Mouse (Mus musculus): Measurements from ENCODE around the gene Gapdh. TPM values are rescaled to one million over a fixed set of nuclear protein-coding genes. Genes with fewer than 3 reads are reported as not detected.

Gapdh gene
- polyA plus RNA-seq, 1 experiment from 2014 or later = 1,605 TPM

DNA sequence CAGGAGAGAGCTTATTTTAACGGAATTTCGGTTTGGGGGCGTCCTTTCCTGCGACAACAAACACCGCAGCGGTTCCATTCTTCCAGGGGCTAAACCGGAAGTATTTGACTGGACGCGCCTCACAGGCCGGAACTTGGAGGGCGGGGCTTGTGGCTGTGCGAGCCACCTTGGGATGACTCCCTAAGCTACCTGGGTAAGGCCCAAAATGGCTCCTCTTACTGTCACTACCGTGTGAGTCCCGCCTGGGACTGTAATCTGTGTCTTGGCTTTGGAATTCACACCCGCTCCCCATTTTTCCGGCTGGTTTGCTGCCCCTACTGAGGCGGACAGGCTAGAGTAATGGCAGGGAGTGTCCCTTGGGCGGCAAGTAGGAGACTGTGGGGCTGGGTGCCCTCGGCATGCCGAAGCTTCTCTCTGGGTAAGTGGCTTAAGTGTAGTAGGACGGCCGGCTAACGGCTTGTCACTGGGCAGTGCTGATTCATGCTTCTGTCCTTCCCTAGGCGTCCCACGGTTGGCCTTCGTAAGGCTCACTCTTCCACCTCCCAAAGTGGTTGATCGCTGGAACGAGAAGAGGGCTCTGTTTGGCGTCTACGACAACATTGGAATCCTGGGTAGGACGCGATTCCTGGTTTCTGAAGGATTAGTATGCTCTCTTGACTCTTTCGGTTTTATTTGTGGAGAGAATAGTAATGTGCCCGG lies 25.9 kb upstream of the Gapdh start:
- H3K27me3 ChIP-seq (replicated peaks) = no peaks in the 10 kb centered on the region
- peak overlapping the region; percentile 67 for H3K4me3 ChIP-seq

DNA sequence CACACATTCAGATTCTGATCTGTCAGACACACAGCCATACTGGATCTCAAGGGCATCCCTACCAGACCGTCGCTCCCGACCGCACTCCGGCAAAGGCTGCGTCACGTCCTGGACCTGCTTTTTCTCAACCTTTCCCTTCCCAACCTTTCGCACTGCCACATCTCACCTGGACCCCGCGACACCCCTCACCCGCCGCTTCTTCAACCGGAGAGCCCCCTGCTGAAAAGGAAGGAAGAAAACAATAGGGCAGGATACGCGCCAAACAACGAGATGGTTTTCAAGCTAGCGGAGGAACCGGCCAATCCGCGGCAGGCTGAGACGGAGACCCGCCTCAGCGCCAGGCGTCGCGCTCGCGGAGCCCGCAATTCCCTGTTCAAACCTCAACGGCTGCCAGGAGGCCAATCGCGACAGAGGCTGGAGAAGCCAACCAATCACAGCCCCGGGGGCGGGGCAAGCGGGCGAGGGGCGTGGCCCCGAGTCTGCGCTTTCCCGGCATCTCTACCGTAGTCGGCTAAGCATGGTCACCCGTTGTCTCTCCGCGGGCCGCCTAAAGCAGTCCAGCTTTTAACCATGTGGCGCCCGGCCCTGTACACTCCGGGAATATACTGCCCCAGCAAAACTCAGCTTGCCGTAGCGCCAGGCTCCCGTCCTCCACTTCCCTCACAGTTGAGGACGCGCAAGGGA lies 25.2 kb upstream of the Gapdh start, which contains the start of the genes Ncapd2 and Mrpl51:
TSS of gene Ncapd2 (minus strand) at position 370 of the 684 bp plus-strand sequence.
TSS of gene Mrpl51 (plus strand) at position 470 of the 684 bp plus-strand sequence.
- H3K9ac ChIP-seq = peak within 1 kb of the TSS; percentile 70
- H3K9me3 ChIP-seq = no peaks in the 10 kb centered on the region
- H3K27me3 ChIP-seq (replicated peaks) = no peaks in the 10 kb centered on the region
- WGBS = under 1% methylated on average over 54 of the region's 54 CpGs
- H3K4me2 ChIP-seq (replicated peaks) = peak within 1 kb of the TSS; percentile 86
- peak; percentile 98 for ATAC-seq (ENCODE audit: low FRiP score, low read depth)
- H3K4me1 ChIP-seq = peaks cover 10% of the 10 kb centered on the region
- peak within 1 kb of the TSS; percentile 67 for H3K4me3 ChIP-seq
- peak within 1 kb of the TSS; percentile 98 for H3K27ac ChIP-seq
- peaks cover 44% of the 10 kb centered on the region for H3K36me3 ChIP-seq

More for the DNA sequence above, 25.9 kb upstream of the Gapdh start:
- peaks cover 37% of the 10 kb centered on the region for H3K36me3 ChIP-seq
- WGBS = under 1% methylated on average over 34 of the region's 34 CpGs
- H3K9ac ChIP-seq = peak overlapping the region; percentile 70
- ATAC-seq (ENCODE audit: low FRiP score, low read depth) = peak; percentile 96
- H3K9me3 ChIP-seq = no peaks in the 10 kb centered on the region
- peak overlapping the region; percentile 98 for H3K27ac ChIP-seq
- H3K4me1 ChIP-seq = peaks cover 10% of the 10 kb centered on the region
- H3K4me2 ChIP-seq (replicated peaks) = peak overlapping the region; percentile 86

DNA sequence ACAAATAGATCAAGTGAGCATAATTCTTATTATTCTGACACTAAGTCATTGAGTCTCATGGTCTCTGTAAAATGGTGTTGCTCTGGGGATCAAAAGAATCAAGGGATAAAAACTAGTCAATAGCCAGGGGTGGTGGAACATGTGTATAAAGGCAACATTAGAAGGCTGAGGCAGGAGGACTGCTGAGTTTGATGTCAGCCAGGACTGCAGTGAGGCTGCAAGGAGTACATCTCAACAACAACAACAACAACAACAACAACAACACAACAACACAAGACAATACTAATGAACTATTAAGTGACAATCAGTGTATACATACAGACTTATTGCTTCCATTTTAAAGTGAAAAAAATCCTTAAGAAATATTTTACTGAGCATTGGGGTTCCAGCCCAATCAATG lies 24.5 kb upstream of the Gapdh start:
- Histone ChIP-seq H3K36me3 (peaks cover 50% of the 10 kb centered on the region), H3K27ac (no peak overlapping the region), H3K4me2 (replicated peaks) (peak overlapping the region; percentile 86), H3K9me3 (no peaks in the 10 kb centered on the region), H3K4me3 (peak overlapping the region; percentile 67), H3K4me1 (peaks cover 10% of the 10 kb centered on the region), H3K9ac (peak overlapping the region; percentile 53), H3K27me3 (replicated peaks) (no peaks in the 10 kb centered on the region)
- ATAC-seq (ENCODE audit: low FRiP score, low read depth) = no peak

DNA sequence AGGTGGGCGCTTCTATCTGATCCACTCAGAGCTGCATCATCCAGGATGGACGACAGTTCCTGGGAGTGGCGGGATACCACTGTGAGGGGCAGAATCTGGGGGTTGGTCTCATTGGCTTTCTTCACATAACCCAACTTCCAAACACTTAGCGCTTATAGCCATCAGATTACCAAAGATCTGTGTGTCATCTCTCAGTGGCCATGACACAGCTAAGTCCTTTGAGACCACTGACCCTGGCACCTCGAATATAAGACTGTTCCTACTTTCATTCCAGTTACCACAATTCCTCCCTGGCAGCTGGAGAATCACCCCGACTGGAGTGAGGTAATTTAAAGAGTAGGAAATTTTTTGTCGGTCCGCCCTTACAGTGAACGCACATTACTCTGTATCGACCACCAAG lies 19.9 kb upstream of the Gapdh start:
- ATAC-seq (ENCODE audit: low FRiP score, low read depth) = no peak
- 96% methylated on average over 10 of the region's 10 CpGs for WGBS
- Histone ChIP-seq H3K27me3 (replicated peaks) (no peaks in the 10 kb centered on the region), H3K4me2 (replicated peaks) (no peak overlapping the region), H3K9me3 (no peaks in the 10 kb centered on the region), H3K27ac (no peak overlapping the region), H3K9ac (no peak overlapping the region), H3K36me3 (peaks cover 82% of the 10 kb centered on the region), H3K4me3 (no peak overlapping the region), H3K4me1 (peaks cover 2% of the 10 kb centered on the region; the same call in 1 of the 2 replicates)

DNA sequence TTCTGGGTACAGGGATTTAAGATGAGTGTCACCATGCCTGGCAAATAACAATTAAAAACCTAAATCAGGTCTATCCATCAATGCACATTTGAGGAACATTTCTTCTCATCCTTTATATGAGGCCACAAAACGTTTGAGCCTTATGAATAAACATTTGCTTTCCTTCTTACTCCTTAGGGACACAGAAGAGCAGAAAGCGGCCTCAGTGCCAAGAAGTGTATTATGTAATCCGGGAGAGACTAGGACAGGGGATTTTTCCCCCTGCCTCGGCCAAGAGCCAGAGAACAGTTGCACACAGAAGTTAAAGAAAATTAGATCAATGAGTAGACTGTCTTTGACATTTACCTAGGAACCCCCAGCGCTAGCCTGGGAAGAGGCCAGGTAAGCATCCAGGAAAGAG lies 15.9 kb upstream of the Gapdh start:
- H3K9ac ChIP-seq = no peak overlapping the region
- no peak overlapping the region for H3K4me3 ChIP-seq
- H3K36me3 ChIP-seq = peaks cover 99% of the 10 kb centered on the region
- no peaks in the 10 kb centered on the region for H3K27me3 ChIP-seq (replicated peaks)
- no peaks in the 10 kb centered on the region for H3K4me1 ChIP-seq
- H3K9me3 ChIP-seq = no peaks in the 10 kb centered on the region
- ATAC-seq (ENCODE audit: low FRiP score, low read depth) = no peak
- H3K27ac ChIP-seq = no peak overlapping the region
- 88% methylated on average over 5 of the region's 5 CpGs for WGBS
- no peak overlapping the region for H3K4me2 ChIP-seq (replicated peaks)

DNA sequence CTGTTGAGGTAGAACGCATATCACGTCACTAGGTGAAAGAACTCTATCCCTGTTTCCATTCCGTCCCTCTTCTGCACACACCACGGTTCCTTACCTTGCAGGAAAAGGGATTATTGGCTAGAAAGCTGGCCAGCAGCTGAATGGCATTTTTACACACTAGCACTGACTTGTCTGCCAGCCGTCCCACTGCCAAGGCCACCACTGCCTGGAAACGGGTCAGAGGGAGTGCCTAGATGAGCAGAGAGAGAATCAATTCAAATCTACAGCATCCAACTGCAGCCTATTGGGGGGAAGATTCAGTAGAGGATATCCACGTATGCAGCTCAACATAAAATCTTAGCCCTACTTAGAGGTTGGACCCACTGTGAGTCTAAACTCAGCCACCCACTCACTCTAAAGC lies 13.3 kb upstream of the Gapdh start:
- H3K27ac ChIP-seq = no peak overlapping the region
- no peaks in the 10 kb centered on the region for H3K9me3 ChIP-seq
- ATAC-seq (ENCODE audit: low FRiP score, low read depth) = no peak
- H3K36me3 ChIP-seq = peaks cover 99% of the 10 kb centered on the region
- H3K4me1 ChIP-seq = no peaks in the 10 kb centered on the region
- no peak overlapping the region for H3K4me3 ChIP-seq
- no peak overlapping the region for H3K4me2 ChIP-seq (replicated peaks)
- H3K27me3 ChIP-seq (replicated peaks) = no peaks in the 10 kb centered on the region
- 95% methylated on average over 7 of the region's 7 CpGs for WGBS
- no peak overlapping the region for H3K9ac ChIP-seq

DNA sequence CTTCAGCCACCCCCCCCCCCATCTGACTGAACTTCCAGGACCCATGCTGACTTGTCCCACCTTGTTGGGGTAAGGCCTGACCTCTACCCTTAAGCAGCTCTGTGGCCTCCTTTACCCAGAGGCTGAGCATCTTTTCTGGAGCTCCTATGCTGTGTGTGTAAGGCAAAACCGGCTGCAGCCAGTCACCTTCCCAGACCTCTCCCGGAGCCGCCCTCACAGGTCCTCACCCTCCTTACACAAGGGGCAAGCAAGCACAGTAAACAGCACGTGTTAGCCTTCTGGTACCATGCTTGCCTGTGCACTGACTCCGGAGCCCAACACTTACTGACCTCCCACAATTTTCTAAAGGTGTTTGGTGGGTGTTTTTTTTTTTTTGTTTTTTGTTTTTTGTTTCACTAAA lies 9.2 kb upstream of the Gapdh start:
- no peak for ATAC-seq (ENCODE audit: low FRiP score, low read depth)
- no peak overlapping the region for H3K4me2 ChIP-seq (replicated peaks)
- 94% methylated on average over 5 of the region's 5 CpGs for WGBS
- no peak overlapping the region for H3K27ac ChIP-seq
- no peaks in the 10 kb centered on the region for H3K9me3 ChIP-seq
- H3K4me1 ChIP-seq = no peaks in the 10 kb centered on the region
- H3K4me3 ChIP-seq = no peak overlapping the region
- no peak overlapping the region for H3K9ac ChIP-seq
- H3K27me3 ChIP-seq (replicated peaks) = no peaks in the 10 kb centered on the region
- peaks cover 99% of the 10 kb centered on the region for H3K36me3 ChIP-seq

DNA sequence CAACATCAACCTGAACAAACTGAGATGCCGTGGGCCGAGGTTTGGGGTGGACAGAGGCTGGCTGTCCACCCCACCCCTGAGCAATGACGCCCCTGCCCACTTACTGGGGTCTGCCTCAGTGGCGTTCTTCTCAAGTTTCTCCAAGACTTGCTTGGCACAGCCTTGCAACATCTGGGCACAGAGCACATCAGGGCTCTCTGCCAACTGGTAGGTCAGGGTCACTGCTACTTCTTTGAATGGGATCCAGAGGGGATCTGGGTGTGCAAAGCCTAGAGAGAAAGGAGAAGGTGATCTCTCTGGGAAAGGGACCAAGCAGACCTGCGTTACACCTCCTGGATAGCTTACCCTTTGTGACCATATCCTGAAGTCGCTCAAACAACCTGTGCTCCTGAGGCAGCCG lies 7.0 kb upstream of the Gapdh start:
- Histone ChIP-seq H3K9me3 (no peaks in the 10 kb centered on the region), H3K4me3 (no peak overlapping the region), H3K4me2 (replicated peaks) (no peak overlapping the region), H3K9ac (no peak overlapping the region), H3K36me3 (peaks cover 99% of the 10 kb centered on the region), H3K27me3 (replicated peaks) (no peaks in the 10 kb centered on the region), H3K4me1 (no peaks in the 10 kb centered on the region), H3K27ac (no peak overlapping the region)
- no peak for ATAC-seq (ENCODE audit: low FRiP score, low read depth)
- WGBS = 98% methylated on average over 7 of the region's 7 CpGs

DNA sequence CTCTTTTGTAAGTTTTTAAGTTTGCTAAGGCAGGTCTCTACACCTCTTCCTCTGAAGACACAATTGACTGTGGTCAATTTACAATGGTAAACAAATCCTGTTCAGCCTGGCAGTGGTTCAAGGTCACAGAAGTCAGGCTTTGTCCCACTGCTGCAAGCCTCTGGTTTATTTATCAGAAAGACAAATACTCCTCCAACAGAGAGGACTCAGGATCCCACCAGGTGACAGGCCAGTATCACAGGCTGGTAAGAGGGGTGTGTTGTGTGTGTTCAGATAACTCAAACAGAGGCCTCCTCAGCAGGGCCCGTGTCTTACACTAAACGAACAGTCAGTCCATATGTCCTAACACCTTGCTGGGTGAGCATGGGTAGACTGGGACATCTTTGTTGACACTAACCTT lies 6.2 kb upstream of the Gapdh start:
- Histone ChIP-seq H3K36me3 (peaks cover 99% of the 10 kb centered on the region), H3K9ac (no peak overlapping the region), H3K27me3 (replicated peaks) (no peaks in the 10 kb centered on the region), H3K4me1 (peaks cover 3% of the 10 kb centered on the region), H3K27ac (no peak overlapping the region), H3K9me3 (no peaks in the 10 kb centered on the region), H3K4me3 (no peak overlapping the region), H3K4me2 (replicated peaks) (no peak overlapping the region)
- 96% methylated on average over 2 of the region's 2 CpGs for WGBS
- ATAC-seq (ENCODE audit: low FRiP score, low read depth) = no peak

DNA sequence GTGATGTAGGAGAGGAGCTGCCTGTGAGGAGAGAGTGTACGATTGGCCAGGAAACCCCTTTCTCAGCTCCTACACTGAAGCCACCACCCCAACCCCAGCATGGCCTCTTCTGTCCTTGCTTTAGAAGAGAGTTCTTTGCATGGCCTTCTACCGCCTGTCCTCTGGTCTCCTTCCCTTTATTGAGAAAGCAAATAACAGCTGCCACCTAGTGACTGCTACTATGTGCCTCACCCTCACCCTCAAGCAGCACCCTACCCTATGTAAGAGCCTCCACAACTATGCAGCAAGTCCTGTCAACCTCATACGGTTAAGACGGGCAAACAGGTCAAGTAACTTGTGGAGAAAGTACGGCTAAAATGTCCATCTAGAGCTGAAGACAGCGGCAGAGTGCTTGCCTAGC lies 3.9 kb upstream of the Gapdh start:
- Histone ChIP-seq H3K4me3 (no peak overlapping the region), H3K36me3 (peaks cover 78% of the 10 kb centered on the region), H3K27ac (no peak overlapping the region), H3K9ac (no peak overlapping the region), H3K9me3 (no peaks in the 10 kb centered on the region), H3K27me3 (replicated peaks) (no peaks in the 10 kb centered on the region), H3K4me1 (peaks cover 21% of the 10 kb centered on the region), H3K4me2 (replicated peaks) (no peak overlapping the region)
- no peak for ATAC-seq (ENCODE audit: low FRiP score, low read depth)
- 91% methylated on average over 6 of the region's 6 CpGs for WGBS

DNA sequence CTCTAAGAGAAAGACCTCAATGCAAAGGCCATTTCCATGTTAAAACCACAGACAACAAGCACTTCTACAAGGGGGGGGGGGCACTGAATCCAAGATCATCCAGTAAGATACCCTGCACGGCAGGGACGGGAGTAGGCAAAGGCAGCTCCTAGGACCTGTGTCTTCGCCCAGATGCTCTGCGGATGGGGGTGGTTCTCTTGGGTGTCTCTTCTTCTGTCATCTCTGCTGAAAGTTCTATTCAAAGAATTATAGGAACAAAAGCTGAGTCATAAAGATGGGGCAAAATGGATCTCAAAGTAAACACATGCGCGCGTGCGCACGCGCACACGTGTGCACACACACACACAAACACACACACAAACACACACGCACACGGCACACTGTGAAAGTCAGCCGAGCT lies 1.8 kb upstream of the Gapdh start:
- no peaks in the 10 kb centered on the region for H3K27me3 ChIP-seq (replicated peaks)
- WGBS = 93% methylated on average over 14 of the region's 14 CpGs
- H3K4me1 ChIP-seq = peaks cover 34% of the 10 kb centered on the region
- H3K4me3 ChIP-seq = no peak overlapping the region
- H3K9me3 ChIP-seq = no peaks in the 10 kb centered on the region
- H3K9ac ChIP-seq = no peak overlapping the region
- H3K27ac ChIP-seq = no peak overlapping the region
- H3K4me2 ChIP-seq (replicated peaks) = no peak overlapping the region
- ATAC-seq (ENCODE audit: low FRiP score, low read depth) = no peak
- peaks cover 65% of the 10 kb centered on the region for H3K36me3 ChIP-seq

DNA sequence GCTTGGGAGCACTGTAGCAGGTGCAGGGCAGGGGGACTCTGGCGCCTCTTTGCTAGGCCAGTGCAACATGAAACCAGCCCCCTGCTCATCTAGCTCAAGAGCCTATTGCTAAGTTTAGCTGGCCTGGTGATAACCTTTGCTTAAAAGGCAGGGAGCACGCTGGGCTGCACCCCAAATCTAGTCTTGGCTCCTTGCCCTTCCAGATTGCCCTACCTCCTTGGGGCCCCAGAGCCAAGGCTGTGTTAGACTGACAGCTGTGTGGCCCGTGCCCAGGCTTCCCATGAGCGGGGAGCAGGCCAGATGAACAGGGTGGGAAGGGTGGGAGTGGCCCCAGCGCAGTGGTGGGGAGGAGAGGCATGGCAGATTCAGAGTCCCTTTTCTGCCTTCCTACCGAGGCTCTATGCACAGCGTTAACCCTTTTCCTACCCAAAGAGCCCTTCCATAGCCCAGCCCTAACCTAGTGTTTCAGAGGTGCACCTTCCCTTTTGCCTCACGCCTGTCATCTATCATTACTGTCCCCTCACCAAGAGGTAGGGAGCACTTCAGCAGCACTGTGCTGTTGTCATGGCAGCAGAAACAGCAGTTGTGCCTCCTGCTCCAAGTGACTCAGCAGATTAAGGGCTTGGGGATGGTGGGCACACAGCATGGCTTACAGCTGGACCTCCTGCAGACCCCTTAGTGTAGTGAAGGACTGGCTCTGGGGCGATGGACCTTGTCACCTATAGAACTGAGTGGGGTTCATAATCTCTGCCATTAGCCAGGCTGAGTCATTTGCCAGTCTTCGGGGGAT lies 789 bp upstream of the Gapdh start:
- ATAC-seq (ENCODE audit: low FRiP score, low read depth) = no peak
- Histone ChIP-seq H3K36me3 (peaks cover 62% of the 10 kb centered on the region), H3K4me3 (no peak overlapping the region), H3K27ac (peak overlapping the region; percentile 42; the same call in 1 of the 2 replicates), H3K9ac (0 out of 2 replicates have a peak overlapping the region, but pooled peaks have one; percentile 98), H3K4me1 (peaks cover 34% of the 10 kb centered on the region), H3K9me3 (no peaks in the 10 kb centered on the region), H3K27me3 (replicated peaks) (no peaks in the 10 kb centered on the region), H3K4me2 (replicated peaks) (peak overlapping the region; percentile 72)
- 14% methylated on average over 10 of the region's 10 CpGs for WGBS

All from neural tube, embryonic 12.5 days (tissue).